Mouse (Mus musculus) brain, embryonic 14.5 days (tissue): ENCODE measurements around the gene Armc3.

Experiments
- CTCF ChIP-seq: fragments of 200-500 bp; IDR thresholded peaks from 2 replicates; pipeline ENCODE4 v1.5.1; 2012; ENCODE audit warnings: inconsistent platforms, mild to moderate bottlenecking, moderate library complexity, borderline replicate concordance; ENCODE audit not compliant: insufficient read depth, insufficient read length; ENCODE audit errors: extremely low read depth
- POLR2A ChIP-seq: fragments of 200-500 bp; IDR thresholded peaks from 2 replicates; pipeline ENCODE4 v1.6.1; 2012; ENCODE audit warnings: mild to moderate bottlenecking, inconsistent platforms, borderline replicate concordance; ENCODE audit not compliant: poor library complexity, insufficient read depth, insufficient read length, severe bottlenecking; ENCODE audit errors: extremely low read depth

GRCm38 (mm10) chr2:19152687-19153086 is 46.4 kb upstream of the Armc3 start:
- TF ChIP-seq CTCF: no peak
- no peak for TF ChIP-seq POLR2A
